Mouse (Mus musculus) adrenal gland, postnatal 14 days (tissue): ENCODE data around the gene Rora. TPM values are rescaled to one million over a fixed set of nuclear protein-coding genes. Genes with fewer than 3 reads are reported as not detected.

Source experiments
- DNase-seq: peaks from one replicate; pipeline ENCODE4 v3.0.0; 2021; ENCODE audit warnings: mixed read lengths
- total RNA-seq: library from RNA; stranded (reverse); gene quantifications from 2 replicates; pipeline ENCODE4 v1.2.3, GENCODE M21; 2021

The Rora gene
- total RNA-seq, 1 experiment from 2014 or later = 56.5 TPM

DNA sequence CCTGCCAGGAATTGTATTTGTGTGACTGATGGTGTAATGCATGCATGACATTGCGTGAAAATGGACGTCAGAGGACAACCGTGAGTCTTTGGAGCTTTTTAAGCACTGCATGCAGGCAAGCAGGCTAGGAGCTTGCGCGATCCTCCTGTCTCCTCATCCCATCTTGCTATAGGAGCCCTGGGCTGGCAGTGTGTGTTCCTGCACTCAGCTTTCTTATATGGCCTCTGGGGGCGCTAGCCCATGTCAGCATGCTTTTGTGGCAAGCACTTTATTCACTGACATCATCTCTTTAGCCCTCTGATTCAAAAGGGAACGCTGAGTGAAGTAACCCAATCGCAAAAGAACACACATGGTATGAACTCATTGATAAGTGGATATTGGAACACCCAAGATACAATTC, 105.7 kb downstream of the Rora start:
- no peak for DNase-seq

DNA sequence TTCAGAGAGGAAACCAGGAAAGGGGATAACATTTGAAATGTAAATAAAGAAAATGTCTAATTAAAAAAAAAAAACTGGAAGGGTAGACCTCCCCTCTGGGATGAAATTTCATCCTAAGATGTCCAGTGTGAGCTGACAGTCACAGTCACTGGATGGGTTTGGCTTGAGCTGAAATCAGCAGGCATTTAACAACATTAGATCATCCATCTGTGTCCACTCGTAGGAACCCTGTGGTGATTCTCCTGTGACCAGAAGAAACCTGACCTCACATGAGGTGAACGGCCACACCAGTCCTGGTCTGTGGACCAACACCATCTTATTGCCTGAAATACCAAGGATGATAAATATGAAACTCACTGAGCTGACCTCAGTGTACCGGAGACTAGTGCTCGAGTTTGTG, 106.7 kb downstream of the Rora start:
- DNase-seq = no peak

DNA sequence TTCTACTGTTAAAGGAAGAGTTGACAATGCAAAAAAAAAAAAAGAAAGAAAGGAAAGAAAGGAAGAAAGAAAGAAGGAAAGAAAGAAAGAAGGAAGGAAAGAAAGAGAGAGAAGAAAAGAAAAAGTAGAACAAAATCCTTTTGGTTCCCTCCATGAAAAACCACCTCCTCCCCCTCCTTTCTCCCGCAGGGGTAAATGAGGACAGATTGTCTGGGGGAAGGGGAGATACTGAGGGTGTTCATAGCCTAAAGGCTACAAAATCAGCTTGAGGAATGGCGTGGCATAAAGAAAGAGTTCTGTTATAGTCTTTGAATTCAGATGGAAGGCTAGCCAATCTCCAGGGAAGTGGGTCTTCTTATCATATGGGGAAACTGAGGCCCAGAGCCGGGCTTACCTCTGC, 107.3 kb downstream of the Rora start:
- no peak for DNase-seq

DNA sequence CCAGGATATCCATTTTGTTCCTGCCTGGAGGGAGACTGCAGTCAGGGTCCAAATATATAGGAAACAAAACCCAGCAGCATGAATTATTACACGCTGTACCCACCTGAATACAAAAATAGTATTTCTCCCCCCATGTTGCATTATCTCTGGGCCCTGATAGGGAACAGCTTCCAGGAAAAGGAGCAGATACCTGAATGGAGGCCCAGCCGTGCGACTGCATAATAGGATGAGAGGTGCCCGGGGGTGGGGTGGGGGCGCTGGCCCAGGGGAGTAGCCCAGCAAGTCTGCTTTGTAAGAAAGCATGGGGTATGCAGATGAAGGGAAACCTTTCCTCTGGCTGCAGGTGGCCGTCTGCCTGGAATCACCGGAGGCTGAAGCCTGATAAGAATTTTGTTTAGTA, 108.1 kb downstream of the Rora start:
- DNase-seq = no peak

DNA sequence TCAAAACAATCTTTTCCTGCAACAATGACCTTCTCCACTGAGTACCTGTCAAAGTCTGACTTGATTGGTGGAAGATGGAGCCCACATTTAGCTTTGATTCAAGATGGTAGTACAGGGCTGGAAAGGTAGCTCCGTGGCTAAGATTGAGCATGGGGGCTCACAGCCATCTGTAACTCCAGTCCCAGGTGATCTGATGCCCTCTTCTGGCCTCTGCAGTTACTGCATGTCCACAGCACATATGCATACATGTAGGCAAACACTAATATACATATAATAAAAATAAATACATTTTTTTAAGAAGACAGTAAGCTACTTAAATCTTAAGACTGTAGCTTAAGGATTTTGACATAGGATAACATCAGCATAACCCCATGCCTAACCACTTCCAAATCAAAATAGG, 112.0 kb downstream of the Rora start:
- DNase-seq = peak; percentile 38

DNA sequence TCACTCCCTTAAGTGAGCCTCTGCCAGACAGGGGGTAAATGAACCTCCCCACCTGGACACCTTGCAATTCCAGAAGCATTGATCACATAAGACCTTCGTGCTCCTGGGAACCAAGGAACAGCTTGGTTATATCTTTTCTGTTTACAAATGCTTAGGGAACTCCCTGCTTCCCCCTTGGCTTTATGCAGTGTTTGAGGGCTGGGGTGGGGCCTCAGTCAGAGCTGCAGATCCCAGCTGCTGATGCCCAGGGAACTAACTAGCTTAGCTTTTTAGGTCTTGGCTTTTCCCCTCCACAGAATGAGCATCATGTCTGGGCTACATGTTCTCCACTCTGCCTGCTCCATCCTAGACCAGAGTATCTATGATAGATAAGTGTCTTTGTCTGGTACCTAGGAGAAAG, 116.1 kb downstream of the Rora start:
- no peak for DNase-seq

DNA sequence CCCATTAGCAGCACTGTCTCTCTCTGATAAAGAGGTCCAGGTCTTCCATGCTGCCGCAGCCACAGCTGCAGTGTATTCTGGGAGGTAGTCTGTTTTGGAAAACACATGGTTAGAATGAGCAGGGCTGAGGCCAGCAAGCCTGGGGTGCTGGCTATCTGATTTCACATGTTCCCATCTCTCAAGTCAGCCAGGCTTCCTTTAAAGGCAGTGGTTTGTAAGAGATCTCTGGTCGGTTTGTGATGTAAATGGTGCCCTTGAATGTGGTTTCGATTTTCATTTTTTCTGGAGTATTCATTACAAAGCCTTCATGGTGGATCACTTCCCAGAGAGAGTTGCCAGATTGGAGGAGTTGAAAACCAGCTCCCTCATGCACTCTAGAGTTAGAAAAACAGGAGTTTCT, 117.8 kb downstream of the Rora start:
- no peak for DNase-seq

DNA sequence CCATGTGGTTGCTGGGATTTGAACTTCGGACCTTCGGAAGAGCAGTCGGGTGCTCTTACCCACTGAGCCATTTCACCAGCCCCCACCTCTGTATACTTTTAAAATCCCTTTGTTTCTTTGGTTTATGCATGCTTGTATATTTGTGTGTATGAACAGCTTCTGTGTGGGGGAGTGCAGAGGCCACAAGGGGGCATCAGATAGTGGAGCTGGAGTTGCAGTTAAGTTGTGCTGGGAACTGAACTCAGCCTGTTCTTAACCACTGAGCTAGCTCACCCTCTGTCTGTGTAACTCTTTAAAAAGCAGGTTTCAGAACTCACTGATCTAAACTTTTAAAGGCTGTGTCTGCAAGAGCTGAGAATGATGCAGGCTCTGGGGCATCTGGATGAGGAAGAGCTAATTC, 120.2 kb downstream of the Rora start:
- no peak for DNase-seq

DNA sequence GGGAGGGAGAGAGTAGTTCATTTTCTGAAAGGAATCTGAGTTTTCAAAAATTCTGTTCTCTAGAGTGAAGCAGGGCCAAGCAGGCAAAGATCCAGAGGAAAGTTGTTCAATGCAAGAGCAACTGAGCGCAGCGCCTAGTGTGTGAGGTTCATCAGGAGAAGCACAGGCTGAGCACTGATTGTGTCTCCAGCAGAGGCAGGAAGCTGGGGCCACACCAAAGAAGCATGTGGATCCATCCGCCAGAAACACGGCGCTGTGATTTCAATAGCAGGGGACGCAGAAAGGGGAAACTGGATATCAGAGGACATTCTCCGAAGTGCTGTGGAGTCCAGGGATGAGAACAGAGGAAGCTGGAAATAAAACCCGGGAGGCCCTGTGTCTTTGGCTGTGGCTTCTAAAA, 128.4 kb downstream of the Rora start:
- no peak for DNase-seq

DNA sequence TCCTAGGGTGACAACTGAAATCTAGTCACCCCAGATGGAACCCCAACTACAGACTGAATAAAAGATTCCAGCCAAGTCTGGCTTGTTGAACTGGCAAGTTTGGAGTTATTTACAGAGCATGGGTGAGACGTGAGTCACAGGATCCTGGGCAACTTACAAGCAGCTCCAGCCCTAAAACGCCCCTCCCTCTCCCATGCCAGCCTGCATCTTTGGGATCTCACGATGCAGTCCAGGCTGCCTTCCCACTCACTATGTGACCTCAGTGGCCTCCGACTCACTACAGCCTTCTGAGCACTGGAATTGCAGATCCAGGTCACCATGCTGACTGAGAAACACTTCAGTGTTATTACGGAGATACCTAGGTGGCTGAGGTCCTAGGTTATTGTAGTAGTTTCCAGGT, 129.0 kb downstream of the Rora start:
- DNase-seq = no peak

DNA sequence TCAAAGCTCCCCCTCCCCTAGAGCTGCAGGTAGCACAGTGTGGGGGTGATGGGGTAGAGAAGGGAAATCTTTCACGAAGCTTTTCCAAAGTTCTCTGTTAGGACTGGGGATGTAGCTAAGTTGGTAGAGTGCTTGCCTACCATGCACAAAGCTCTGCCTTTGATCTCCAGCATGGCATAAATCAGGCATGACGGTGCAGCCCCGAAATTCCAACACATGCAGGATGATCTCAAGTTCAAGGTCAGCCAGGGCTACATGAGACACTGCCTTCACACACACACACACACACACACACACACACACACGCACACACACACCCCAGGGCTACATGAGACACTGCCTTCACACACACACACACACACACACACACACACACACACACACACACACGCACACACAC, 129.7 kb downstream of the Rora start:
- DNase-seq = peak; percentile 50

DNA sequence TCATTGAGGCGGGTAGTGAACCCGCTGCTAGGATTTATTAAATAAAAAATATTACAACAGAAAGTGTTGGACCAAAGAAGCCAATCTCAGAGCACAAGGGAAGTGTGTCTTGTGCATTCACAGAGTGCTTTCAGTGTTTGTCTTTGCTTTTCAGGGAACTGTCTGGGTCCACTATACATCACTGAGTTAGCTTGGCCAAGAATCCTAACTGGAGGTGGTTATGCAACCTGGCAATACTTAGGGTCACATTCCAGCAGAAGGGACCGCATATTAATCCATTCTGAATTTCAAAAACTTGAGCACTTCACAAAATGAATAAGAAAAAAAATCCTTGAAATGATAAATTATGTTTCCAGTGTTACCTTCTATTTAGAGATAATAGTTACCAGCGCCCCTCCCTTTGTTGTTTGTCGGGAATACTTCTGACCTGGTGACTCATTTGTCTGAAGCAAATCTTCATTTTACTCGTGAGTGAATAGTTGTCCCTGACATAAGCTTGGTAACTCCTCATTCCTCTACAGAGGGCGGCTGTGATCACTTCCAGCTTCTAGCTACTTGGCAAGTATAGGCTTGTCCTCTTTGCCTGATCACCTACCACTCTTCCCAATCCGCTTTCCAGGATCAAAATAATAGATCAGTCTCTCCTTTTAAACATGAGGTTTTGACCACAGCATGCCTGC, 133.2 kb downstream of the Rora start:
- peak; percentile 50 for DNase-seq

DNA sequence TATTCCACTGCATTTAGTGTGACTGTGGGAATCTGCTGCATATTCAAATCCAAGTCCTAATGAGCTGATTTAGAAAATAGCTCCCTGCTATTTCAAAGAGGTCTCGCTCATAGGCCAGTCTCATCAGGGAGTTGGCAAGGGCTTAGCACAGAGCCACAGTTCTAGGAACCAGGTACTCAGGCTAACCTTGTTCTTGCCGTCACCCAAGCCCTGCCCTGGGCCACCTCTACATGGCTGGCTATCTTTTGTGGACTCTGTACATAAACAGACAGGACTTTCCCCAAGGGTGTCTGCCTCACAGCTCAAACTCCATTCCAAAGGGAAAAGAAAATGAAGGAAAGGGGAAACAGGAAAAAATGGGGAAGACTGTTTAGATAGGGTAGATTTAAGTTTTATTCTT, 134.1 kb downstream of the Rora start:
- no peak for DNase-seq

DNA sequence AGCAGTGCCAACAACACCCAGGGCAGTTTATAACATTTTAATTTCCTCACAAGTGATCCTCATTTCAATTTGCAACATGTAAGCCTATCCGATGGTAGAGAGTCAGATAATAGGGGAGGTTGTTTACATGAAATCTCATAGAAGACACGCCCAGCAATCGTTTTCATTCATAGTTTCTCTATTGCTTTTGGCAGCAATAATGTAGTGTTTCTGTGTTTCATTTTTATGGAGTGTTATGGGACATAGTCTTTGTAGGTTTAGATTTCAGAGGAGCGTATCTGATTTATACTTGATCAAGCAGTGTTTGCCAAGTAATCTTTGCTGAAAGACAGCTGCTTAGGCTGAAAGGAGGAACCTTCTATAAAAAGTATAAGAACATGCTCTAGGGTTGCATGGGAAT, 137.3 kb downstream of the Rora start:
- DNase-seq = no peak

DNA sequence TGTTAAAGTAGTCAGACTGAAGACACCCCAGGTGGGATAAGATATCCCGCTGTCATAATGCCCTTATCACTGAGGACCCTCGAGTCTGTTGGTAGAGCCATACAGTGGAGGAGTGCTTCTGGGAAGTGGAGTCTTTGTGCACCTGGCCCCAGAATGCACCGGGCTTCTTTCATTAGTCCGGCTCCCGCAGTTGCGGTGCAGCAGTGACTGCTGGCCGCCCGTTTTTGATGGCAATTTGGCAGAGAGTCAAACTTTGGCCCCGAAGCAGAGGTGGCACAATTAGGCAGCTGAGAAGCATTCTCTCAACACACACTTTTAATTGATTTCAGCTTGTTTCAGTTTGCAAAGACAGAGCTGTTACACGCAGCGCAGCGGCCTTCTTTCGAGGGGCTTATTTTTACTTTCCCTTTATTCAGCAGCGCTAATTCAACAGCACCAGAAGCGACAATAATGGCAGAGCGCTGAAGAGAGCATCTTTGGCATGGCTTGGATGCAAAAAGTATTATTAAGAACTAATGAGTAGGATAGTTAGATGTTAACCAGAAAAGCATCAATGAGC, 138.5 kb downstream of the Rora start:
- DNase-seq = no peak

DNA sequence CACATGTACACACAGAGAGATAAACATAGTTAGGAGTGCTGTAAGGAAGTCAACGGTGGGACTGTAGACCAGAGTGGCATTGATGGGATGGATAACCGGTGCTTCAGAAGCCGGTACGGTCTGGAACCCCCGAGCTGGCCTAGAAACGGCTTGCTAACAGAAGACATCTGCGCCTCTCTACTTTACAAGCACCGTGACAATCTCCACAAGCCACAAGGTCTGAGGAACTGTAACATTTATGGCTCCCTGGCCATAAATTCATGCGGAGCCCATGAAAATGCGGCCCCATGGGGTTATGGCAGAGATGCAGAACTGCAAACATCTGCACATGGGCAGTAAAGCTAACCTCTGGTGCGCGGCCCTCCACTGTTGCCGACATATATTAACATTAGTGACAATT, 141.7 kb downstream of the Rora start:
- DNase-seq = no peak

DNA sequence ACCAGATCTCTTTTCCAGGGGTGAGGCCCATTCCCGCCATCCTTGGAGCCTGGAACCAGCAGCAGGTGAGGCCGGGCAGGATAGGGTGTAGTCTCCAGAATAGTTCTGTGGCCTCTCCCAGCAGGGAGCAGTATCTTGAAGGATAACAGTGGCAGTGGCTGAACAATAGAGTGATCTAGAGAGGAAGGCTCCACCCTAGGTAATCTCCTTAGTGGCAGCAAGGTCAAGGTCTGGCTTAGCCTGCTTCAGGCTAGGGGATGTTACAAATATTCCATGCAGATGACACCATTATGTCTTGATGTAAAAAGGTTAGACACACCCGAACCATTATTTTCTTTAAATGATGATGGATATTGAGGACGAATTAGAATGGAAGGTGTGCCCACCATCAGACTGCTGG, 144.6 kb downstream of the Rora start:
- DNase-seq = no peak

DNA sequence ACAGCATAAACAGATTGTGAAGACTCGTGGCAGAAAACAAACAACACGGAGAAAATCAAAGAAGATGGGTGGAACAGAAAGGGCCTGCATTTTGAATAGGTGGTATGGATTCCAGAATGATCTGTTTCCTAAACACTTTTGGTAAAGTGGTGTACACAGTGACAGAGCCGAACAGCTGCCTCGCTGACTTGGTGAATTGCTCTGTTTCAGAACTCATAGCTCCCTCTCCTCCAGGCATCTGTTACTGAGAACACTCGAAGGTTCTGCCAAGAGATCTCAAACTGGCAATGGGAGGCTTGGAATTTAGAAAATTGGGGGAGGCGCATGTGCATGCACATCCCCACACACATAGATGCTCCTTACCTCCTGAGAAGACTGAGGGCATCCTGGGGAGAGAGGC, 145.5 kb downstream of the Rora start:
- DNase-seq = no peak

DNA sequence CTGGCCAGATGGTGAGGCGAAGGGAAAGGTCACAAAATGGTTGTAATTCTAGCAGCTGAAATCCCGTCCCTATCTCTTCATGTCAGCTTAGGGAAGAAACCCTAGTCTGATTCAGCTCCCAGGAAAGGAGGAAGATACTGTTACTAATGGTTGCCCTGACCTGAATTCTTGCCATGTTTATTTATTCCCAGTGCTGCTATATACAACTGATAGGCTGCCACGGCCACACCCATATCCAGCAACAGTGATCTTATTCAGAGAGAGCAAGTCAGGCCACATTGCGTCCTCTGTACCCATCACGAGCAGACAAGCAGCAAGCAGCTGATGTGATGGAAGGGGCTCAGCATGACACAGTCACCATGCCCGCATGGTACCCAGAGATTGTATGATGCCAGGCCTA, 150.6 kb downstream of the Rora start:
- DNase-seq = no peak

DNA sequence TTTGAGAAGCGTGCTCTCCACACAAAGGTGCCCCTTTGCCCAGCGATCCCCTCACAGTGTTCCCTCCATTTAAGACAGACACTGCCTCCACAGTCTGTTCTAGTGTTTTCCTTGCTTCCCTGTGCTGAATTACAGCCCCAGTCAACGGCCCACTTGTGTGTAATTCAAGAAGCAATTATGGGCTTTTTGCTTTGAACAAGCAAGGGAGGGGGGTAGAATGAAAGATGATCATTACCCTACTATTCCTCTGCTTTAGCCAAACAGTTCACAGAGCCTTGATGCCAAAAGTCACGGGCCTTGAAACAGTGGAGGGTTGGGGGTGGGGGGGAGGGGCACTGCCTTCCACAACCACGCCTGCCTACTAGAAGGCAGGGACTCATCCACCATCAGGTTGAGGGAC, 152.2 kb downstream of the Rora start:
- no peak for DNase-seq

DNA sequence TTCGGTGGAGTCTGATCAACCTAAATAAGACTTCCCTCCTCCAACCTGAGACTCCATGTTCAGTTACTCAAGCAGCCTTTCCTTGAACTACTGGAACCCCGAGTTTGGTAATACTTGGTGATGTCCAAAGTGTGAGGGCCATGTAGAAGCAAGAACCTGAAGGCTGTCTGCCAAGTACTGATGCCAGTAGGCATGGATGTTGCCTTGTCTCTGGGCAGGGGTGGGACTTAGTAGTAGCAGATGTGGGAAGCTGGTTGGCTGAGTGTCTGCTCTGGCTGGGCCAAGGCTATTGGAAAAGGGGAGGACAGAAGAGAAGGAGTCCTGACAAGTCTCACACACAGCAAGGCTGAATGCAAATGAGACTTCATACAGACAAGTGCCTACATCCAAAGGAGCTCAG, 154.1 kb downstream of the Rora start:
- peak; percentile 64 for DNase-seq

DNA sequence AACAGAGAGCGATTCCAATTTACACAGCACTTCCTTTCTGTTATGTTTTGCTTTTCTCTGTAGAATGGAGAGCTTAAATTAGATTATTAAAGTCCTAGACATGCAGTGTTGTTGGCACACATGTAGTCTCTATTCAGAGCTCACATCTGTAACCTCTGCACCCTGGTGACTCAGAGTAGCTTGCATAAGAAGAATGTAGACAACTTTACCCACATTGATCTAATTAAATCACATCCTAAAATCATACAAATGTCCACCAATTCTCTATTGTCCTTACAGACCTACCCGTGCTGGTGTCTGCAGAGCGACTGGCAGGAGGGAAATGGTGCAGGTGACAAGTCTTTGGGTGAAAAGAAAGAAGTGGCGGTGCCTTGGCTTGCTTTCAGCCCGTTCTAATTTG, 155.9 kb downstream of the Rora start:
- no peak for DNase-seq

DNA sequence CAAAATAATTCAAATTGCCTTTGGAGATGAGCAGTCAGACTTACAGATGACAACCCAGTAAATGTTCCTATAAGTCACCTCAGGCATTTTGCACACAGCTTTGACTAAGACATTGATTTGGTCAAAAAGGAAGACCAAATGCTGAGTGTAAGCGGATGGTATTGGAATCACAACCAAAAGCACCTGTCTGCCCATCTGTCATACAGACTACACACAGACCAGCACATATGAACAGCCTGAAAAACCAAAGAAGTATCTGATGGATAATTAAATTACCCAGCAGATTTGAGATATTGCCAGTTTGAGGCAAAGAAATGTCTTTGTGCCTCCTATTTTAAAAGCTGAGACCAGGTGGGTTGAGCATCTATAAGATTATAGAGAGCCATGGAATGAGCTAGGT, 161.1 kb downstream of the Rora start:
- no peak for DNase-seq

DNA sequence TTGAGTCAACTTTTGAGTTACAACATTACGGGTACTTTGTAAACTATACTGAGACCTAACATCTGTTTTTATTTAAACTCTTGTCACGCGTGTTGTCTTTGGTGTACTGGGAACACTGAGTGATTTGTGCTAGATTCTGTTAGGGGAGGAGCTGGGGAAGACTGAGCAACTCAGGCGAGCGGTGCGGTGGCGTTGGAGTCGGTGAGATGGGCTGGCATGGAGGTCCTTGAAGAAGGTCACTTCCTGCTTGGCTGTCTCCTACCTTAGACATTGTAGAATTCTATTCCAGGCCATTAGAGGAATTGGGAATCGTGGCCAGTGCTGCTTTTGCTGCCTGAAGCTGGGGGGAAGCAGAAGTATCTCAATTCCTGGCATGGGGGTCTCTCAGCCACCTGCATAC, 162.3 kb downstream of the Rora start:
- DNase-seq = no peak

DNA sequence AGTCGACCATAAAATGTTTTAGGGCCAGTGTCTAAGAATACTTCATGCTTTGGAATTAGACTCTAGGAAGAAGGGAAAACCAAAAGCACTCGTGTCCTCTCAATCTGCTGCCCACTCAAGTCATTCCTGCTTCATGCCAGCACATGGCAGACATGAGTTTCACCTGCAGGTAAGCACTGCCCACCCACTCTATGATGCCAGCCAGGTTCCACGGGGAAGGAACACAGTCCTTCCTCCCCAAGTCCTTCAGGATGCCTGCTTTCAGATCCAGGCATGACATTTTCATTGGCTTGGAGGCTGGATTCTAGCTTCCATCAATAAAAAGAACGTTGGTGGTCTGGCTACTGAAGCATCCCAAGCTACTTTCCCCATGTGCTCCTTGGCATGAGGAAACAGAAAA, 166.4 kb downstream of the Rora start:
- DNase-seq = no peak
